9 mouse cellular contexts compared by ENCODE assay signal in the genomic region with DNA sequence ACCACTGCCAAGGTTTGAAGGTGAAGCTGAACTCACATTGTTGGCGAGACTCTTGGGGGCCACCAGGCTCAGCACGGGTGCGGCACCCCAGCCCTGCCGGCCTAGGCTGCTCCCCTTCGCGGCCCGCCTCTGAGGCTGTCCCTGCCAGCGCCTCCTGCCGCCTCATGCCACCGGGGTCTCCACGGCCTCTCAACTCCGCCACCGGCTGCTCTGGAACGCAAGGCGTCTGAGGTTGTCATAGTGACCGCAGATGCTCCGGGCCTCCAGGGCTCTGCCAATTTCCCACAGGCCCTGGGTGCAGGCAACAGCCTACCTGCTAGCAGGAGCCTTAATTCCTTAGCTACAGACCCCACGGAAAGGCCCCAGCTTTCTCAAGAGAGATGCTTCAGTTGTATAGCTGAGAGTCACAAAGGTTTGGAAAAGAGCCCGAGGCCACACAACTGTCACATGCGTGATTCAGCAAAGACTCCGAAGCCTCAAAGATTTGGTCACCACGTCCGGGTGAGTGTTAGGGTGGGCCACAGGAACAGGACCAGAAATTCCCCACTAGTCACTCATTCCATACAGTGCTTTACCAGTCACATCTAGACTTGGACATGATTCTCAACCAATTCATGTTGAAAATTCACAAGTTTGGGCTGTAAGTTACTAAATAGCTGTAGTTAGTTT. TPM values are rescaled to one million over a fixed set of nuclear protein-coding genes. Genes with fewer than 3 reads are reported as not detected.
A peak's percentile ranks its signal among the peaks of the same experiment; 100 is the strongest.
DNase-seq lines count a peak whose midpoint lies in the region; ATAC-seq lines count a peak whose summit lies in the region.
"Had no signal": no experiment of that assay in that cellular context is flagged by ENCODE, and none has a peak within 500 bp of the region (broad histone marks: within the 10 kb centered on the region; RNA-seq: fewer than 3 reads in every experiment).

TSS of gene 1700012B09Rik (minus strand) at position 228 of the 669 bp plus-strand sequence.

- H3K27ac ChIP-seq in lung, embryonic 16.5 days (ENCODE audit: low read length): no peak within 1 kb of the TSS
- no peak within 1 kb of the TSS for H3K27ac ChIP-seq in embryonic facial prominence, embryonic 13.5 days
- H3K27ac ChIP-seq in limb, embryonic 13.5 days: no peak within 1 kb of the TSS; the same call in 1 of the 2 replicates
- no peak within 1 kb of the TSS for H3K27ac ChIP-seq in stomach, embryonic 14.5 days (ENCODE audit: low read length)
- no peak within 1 kb of the TSS for H3K27ac ChIP-seq in liver, embryonic 11.5 days (ENCODE audit: low read depth, low read length)
- H3K27ac ChIP-seq: limb, embryonic 15.5 days had no signal

- no peaks in the 10 kb centered on the region for H3K9me3 ChIP-seq in lung, embryonic 16.5 days (ENCODE audit: control insufficient read depth, low read length)
- H3K9me3 ChIP-seq in embryonic facial prominence, embryonic 13.5 days: no peaks in the 10 kb centered on the region
- no peaks in the 10 kb centered on the region for H3K9me3 ChIP-seq in limb, embryonic 13.5 days
- no peaks in the 10 kb centered on the region for H3K9me3 ChIP-seq in stomach, embryonic 14.5 days (ENCODE audit: control insufficient read depth, low read depth, low read length)
- no peaks in the 10 kb centered on the region for H3K9me3 ChIP-seq in liver, embryonic 11.5 days (ENCODE audit: control insufficient read depth, low read length)
- H3K9me3 ChIP-seq: limb, embryonic 15.5 days had no signal

- H3K4me2 ChIP-seq in lung, embryonic 16.5 days (ENCODE audit: low read depth, low read length): peak within 1 kb of the TSS; percentile 7; the same call in 1 of the 2 replicates
- H3K4me2 ChIP-seq in embryonic facial prominence, embryonic 13.5 days: peak within 1 kb of the TSS; percentile 44
- H3K4me2 ChIP-seq in limb, embryonic 13.5 days (replicated peaks): peak within 1 kb of the TSS; percentile 44
- no peak within 1 kb of the TSS for H3K4me2 ChIP-seq in stomach, embryonic 14.5 days (replicated peaks; ENCODE audit: low read depth, low read length)
- H3K4me2 ChIP-seq in liver, embryonic 11.5 days: no peak within 1 kb of the TSS
- H3K4me2 ChIP-seq: limb, embryonic 15.5 days had no signal

- WGBS in lung, embryonic 16.5 days: 16% methylated on average over 23 of the region's 23 CpGs
- 17% methylated on average over 23 of the region's 23 CpGs for WGBS in embryonic facial prominence, embryonic 13.5 days
- WGBS in limb, embryonic 13.5 days: 17% methylated on average over 23 of the region's 23 CpGs
- 21% methylated on average over 23 of the region's 23 CpGs for WGBS in stomach, embryonic 14.5 days
- 26% methylated on average over 23 of the region's 23 CpGs for WGBS in liver, embryonic 11.5 days

- no peaks in the 10 kb centered on the region for H3K4me1 ChIP-seq in lung, embryonic 16.5 days (replicated peaks; ENCODE audit: control insufficient read depth, insufficient read depth, low read length)
- peaks cover 8% of the 10 kb centered on the region for H3K4me1 ChIP-seq in embryonic facial prominence, embryonic 13.5 days
- H3K4me1 ChIP-seq in limb, embryonic 13.5 days: peaks cover 24% of the 10 kb centered on the region
- H3K4me1 ChIP-seq in stomach, embryonic 14.5 days (ENCODE audit: control insufficient read depth, insufficient read depth, low read length): no peaks in the 10 kb centered on the region
- H3K4me1 ChIP-seq in liver, embryonic 11.5 days (replicated peaks; ENCODE audit: control insufficient read depth, insufficient read depth, low read length): no peaks in the 10 kb centered on the region

- H3K4me3 ChIP-seq in lung, embryonic 16.5 days (ENCODE audit: low read length): no peak within 1 kb of the TSS
- H3K4me3 ChIP-seq in embryonic facial prominence, embryonic 13.5 days: no peak within 1 kb of the TSS
- H3K4me3 ChIP-seq in limb, embryonic 13.5 days: no peak within 1 kb of the TSS
- no peak within 1 kb of the TSS for H3K4me3 ChIP-seq in stomach, embryonic 14.5 days (ENCODE audit: low read depth, low read length)
- no peak within 1 kb of the TSS for H3K4me3 ChIP-seq in liver, embryonic 11.5 days (ENCODE audit: low read depth, low read length)
- H3K4me3 ChIP-seq: limb, embryonic 15.5 days had no signal

- DNase-seq in lung, postnatal 36 days: no peak
- DNase-seq in liver, embryonic 11.5 days (ENCODE audit: low spot score): no peak
- DNase-seq in natural killer cell, adult 2 months (ENCODE audit: low spot score in 2 of 2): no peak

- peak within 1 kb of the TSS; percentile 20; the same call in 1 of the 2 replicates for H3K9ac ChIP-seq in lung, embryonic 16.5 days (ENCODE audit: low read length)
- H3K9ac ChIP-seq in embryonic facial prominence, embryonic 13.5 days: peak within 1 kb of the TSS; percentile 49; the same call in 1 of the 2 replicates
- H3K9ac ChIP-seq in limb, embryonic 13.5 days: peak within 1 kb of the TSS; percentile 48; the same call in 1 of the 2 replicates
- no peak within 1 kb of the TSS for H3K9ac ChIP-seq in stomach, embryonic 14.5 days (replicated peaks; ENCODE audit: low read depth, low read length)
- no peak within 1 kb of the TSS for H3K9ac ChIP-seq in liver, embryonic 11.5 days (ENCODE audit: low read depth, low read length)
- H3K9ac ChIP-seq: limb, embryonic 15.5 days had no signal

- no peak for ATAC-seq in lung, embryonic 16.5 days (ENCODE audit: low read depth)
- ATAC-seq in embryonic facial prominence, embryonic 13.5 days (ENCODE audit: insufficient number of reproducible peaks, insufficient read depth, low FRiP score, low TSS enrichment, low read depth): no peak; the same call in 1 of the 2 replicates
- ATAC-seq in limb, embryonic 13.5 days (ENCODE audit: low FRiP score, low read depth): peak; percentile 40; the same call in 1 of the 2 replicates
- ATAC-seq in stomach, embryonic 14.5 days (ENCODE audit: insufficient number of reproducible peaks, insufficient read depth, low FRiP score, low read depth): peak; percentile 46; the same call in 1 of the 2 replicates
- no peak for ATAC-seq in CD4-positive, CD25-positive, alpha-beta regulatory T cell, adult 4 months
- no peak for ATAC-seq in liver, embryonic 11.5 days (replicated peaks; ENCODE audit: low FRiP score)

- H3K27me3 ChIP-seq in lung, embryonic 16.5 days (ENCODE audit: control insufficient read depth, insufficient read depth, low read depth, low read length): peaks cover 12% of the 10 kb centered on the region
- peaks cover 22% of the 10 kb centered on the region for H3K27me3 ChIP-seq in embryonic facial prominence, embryonic 13.5 days
- H3K27me3 ChIP-seq in limb, embryonic 13.5 days: peaks cover 8% of the 10 kb centered on the region; the same call in 1 of the 2 replicates
- H3K27me3 ChIP-seq in stomach, embryonic 14.5 days (ENCODE audit: control insufficient read depth, insufficient read depth, low read length): no peaks in the 10 kb centered on the region
- H3K27me3 ChIP-seq in liver, embryonic 11.5 days (replicated peaks; ENCODE audit: control insufficient read depth, insufficient read depth, low read length): peaks cover 12% of the 10 kb centered on the region

- H3K36me3 ChIP-seq in lung, embryonic 16.5 days (ENCODE audit: control insufficient read depth, insufficient read depth, low read length): no peaks in the 10 kb centered on the region
- H3K36me3 ChIP-seq in embryonic facial prominence, embryonic 13.5 days: no peaks in the 10 kb centered on the region
- H3K36me3 ChIP-seq in limb, embryonic 13.5 days: no peaks in the 10 kb centered on the region
- H3K36me3 ChIP-seq in stomach, embryonic 14.5 days (ENCODE audit: control insufficient read depth, insufficient read depth, low read length): no peaks in the 10 kb centered on the region
- H3K36me3 ChIP-seq in liver, embryonic 11.5 days (ENCODE audit: control insufficient read depth, insufficient read depth, low read length): no peaks in the 10 kb centered on the region
- H3K36me3 ChIP-seq: limb, embryonic 15.5 days had no signal

RNA-seq across cellular contexts. Expression of gene 1700012B09Rik, which starts in this region (rescaled TPM):
- 7.7 and 11.7 TPM in 2 replicates for polyA plus RNA-seq in lung, embryonic 16.5 days (2015; fragmentation: Nextera tagmentation; extraction: Ambion mirVana)
- 0.77 TPM in 1 of 2 replicates, not detected in the other for polyA plus RNA-seq in embryonic facial prominence, embryonic 13.5 days (2015; fragmentation: Nextera tagmentation; extraction: Ambion mirVana)
- 0.39 and 0.55 TPM in 2 replicates for polyA plus RNA-seq in limb, embryonic 13.5 days (2015; fragmentation: Nextera tagmentation; extraction: Ambion mirVana)
- not detected in 2 replicates for polyA plus RNA-seq in stomach, embryonic 14.5 days (2014; fragmentation: Nextera tagmentation; extraction: Ambion mirVana)
- polyA plus RNA-seq in CD4-positive, CD25-positive, alpha-beta regulatory T cell, adult 4 months (2017; shearing (Covaris generic)): not detected
- not detected in 2 replicates for polyA plus RNA-seq in liver, embryonic 11.5 days (2014; fragmentation: Nextera tagmentation; extraction: Ambion mirVana)
- polyA plus RNA-seq: limb, embryonic 15.5 days had no signal

Comparison
In these comparisons a context has a peak if more than half of its experiments do, and no peak if none do; other contexts are left out.
1. Peak in ATAC-seq, H3K9ac ChIP-seq and H3K4me2 ChIP-seq in limb, embryonic 13.5 days; RNA of the gene not detected or under 1 TPM.
2. Peak in ATAC-seq in stomach, embryonic 14.5 days; RNA of the gene not detected or under 1 TPM.
3. H3K4me2 ChIP-seq: peak in lung, embryonic 16.5 days (single experiment) and embryonic facial prominence, embryonic 13.5 days (single experiment); none in stomach, embryonic 14.5 days (single experiment) and liver, embryonic 11.5 days (single experiment).
4. H3K9ac ChIP-seq: peak in lung, embryonic 16.5 days (single experiment) and embryonic facial prominence, embryonic 13.5 days (single experiment); none in stomach, embryonic 14.5 days (single experiment) and liver, embryonic 11.5 days (single experiment).